Mouse (Mus musculus) cerebellum, adult 2 months (tissue): ENCODE results near the gene Sec11a. TPM values are rescaled to one million over a fixed set of nuclear protein-coding genes. Genes with fewer than 3 reads are reported as not detected.

ENCODE experiments used
- DNase-seq, 2 experiments: peaks; one replicate each; pipeline ENCODE4 v3.0.0; 2021
- H3K27ac ChIP-seq: fragments of 200-500 bp; 2 replicates; pipeline ENCODE4 v1.5.1; 2012; ENCODE audit warnings: low read length, control low read depth, inconsistent platforms; ENCODE audit not compliant: insufficient read depth
- H3K27me3 ChIP-seq: fragments of 200-500 bp; 2 replicates; pipeline ENCODE4 v1.6.1; 2012; ENCODE audit warnings: inconsistent platforms, mild to moderate bottlenecking, low read length, moderate library complexity; ENCODE audit not compliant: control insufficient read depth, insufficient read depth
- H3K4me1 ChIP-seq: fragments of 200-500 bp; 2 replicates; pipeline ENCODE4 v1.6.1; 2011; ENCODE audit warnings: low read length; ENCODE audit not compliant: control insufficient read depth, insufficient read depth
- H3K4me3 ChIP-seq: fragments of 200-500 bp; replicated peaks from 2 replicates; pipeline ENCODE3; 2011; ENCODE audit warnings: mild to moderate bottlenecking, low read depth, low read length, control low read depth; ENCODE audit not compliant: insufficient read depth
- CTCF ChIP-seq: fragments of 200-500 bp; IDR thresholded peaks from 2 replicates; pipeline ENCODE4 v1.5.1; 2011; ENCODE audit warnings: low read depth, mild to moderate bottlenecking, control low read depth, low read length, moderate library complexity, borderline replicate concordance; ENCODE audit not compliant: insufficient read depth
- POLR2A ChIP-seq: fragments of 200-500 bp; IDR thresholded peaks from 2 replicates; pipeline ENCODE4 v1.6.1; 2011; ENCODE audit warnings: low read length, control low read depth, borderline replicate concordance; ENCODE audit not compliant: insufficient read depth
- WGBS: fragments of 180-500 bp; shearing (Covaris S2); methylation state at CpG from one replicate; pipeline ENCODE4 v1.1.7; 2018; 5-methylcytosine and 5-hydroxymethylcytosine counted together
- polyA plus RNA-seq: library from polyadenylated mRNA; depleted of rRNA; stranded (reverse); fragments of >200 nt; gene quantifications from 2 replicates; pipeline ENCODE4 v1.2.3, GENCODE M21; 2012; rRNA removed

Gene Sec11a
- polyA plus RNA-seq, result 46.7 and 51.6 TPM in 2 replicates

DNA sequence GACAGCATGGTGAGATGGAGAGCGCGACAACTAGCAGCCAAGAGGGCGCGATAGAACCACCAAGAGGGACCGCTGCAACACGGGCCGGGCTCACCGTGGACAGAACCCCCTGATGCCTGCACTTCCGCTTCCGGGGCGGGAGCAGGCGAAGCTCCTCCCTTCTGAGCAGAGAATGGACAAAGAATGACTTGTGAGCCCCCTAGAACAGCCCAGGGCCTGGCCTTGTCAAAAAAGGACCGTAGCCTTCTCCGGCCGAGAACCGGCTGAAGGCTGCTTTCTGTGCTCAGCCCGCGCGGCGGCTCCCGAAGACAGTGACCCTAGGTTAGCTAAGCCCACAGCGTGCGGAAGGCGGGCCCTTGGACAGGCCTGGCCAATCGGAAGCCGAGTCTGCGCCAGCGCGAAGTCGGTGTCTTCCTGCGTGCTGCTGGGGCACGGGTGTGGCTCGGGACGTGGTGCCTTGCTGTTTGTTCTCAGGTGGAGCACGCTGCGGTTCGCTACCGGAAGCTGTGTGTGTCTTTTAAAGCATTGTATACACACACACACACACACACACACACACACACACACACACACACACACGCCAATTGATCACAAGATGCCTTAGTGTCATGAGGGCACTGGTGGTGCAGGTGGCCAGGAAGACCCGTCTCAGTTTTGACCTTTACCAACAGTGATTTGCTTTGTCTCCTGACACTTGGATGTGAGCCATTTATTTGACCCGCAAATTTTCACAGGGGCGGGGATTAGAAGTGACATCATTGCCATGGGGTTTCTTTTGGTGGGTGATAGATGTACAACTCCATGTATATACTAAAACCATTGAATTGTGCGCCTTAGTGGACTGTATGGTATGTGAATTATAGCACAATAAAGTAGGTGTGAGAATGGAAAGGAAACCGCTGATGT lies at the start of gene Sec11a:
Gene Sec11a (minus strand): TSS at position 336 of the 906 bp plus-strand sequence.
- peak within 1 kb of the TSS; percentile 91 for H3K27ac ChIP-seq
- TF ChIP-seq CTCF (no peak), POLR2A (peak; percentile 83)
- DNase-seq, result peak; percentile 96 to 98
- WGBS, result 2% methylated on average over 44 of the region's 44 CpGs
- peak within 1 kb of the TSS; percentile 77 for H3K4me3 ChIP-seq
- no peaks in the 10 kb centered on the region; the same call in 1 of the 2 replicates for H3K4me1 ChIP-seq
- no peaks in the 10 kb centered on the region for H3K27me3 ChIP-seq

DNA sequence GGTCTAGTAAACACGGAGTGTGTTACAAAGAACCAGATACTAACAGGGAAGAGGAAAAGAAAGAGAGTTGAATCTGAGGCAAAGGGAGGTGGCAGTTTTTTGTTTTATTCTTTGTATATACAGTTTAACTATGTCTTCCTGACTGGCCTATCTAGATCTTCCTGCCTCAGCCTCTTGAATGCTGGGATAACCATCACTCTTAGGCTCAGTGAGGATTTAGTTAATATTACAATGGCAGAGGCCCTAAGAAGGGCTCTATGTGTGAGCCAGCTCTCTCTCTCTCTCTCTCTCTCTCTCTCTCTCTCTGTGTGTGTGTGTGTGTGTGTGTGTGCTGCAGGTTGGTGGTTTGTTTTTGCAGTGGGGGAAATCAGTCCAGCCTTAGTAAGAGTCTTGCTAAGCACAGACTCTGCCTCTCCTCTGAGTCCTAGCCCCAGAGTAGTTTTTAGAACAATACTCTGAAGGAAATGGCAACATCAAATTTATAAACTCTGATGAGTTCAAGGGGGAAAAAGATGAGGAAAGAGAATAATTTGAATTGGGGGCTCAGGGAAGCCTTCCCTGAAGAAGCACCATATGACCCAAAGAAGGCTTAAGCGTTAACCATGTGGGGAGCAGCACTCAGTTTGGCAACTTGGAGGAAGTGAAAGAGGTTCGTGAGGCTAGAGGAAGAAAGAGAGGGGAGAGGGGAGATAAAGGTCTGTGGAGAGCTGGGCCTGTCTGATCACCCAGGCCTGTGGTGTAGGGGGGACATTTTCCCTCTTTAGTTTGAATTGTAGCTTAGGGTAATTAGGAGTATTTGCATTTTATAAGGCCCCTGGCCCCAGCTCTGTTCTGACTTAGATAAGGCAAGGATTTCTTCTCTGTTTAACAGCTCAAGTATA lies 47.9 kb upstream of the Sec11a start:
- no peak for TF ChIP-seq CTCF
- TF ChIP-seq POLR2A, result no peak
- no peak overlapping the region for H3K4me3 ChIP-seq
- DNase-seq, result no peak
- peaks cover 2% of the 10 kb centered on the region; the same call in 1 of the 2 replicates for H3K4me1 ChIP-seq
- H3K27ac ChIP-seq, result no peak overlapping the region
- no peaks in the 10 kb centered on the region for H3K27me3 ChIP-seq
- 44% methylated on average over 3 of the region's 3 CpGs for WGBS

GRCm38 (mm10) chr7:80994663-80995005 lies 47.1 kb upstream of the Sec11a start:
- DNase-seq, result no peak
- 4% methylated on average over 6 of the region's 6 CpGs for WGBS
- Histone ChIP-seq H3K4me1 (peaks cover 2% of the 10 kb centered on the region; the same call in 1 of the 2 replicates), H3K27me3 (no peaks in the 10 kb centered on the region), H3K27ac (peak overlapping the region; percentile 92; the same call in 1 of the 2 replicates), H3K4me3 (peak overlapping the region; percentile 99)
- no peak for TF ChIP-seq POLR2A
- no peak for TF ChIP-seq CTCF

- TF ChIP-seq CTCF, result no peak
- no peak for TF ChIP-seq POLR2A
- Histone ChIP-seq H3K4me1 (peaks cover 2% of the 10 kb centered on the region; the same call in 1 of the 2 replicates), H3K27me3 (no peaks in the 10 kb centered on the region), H3K27ac (peak overlapping the region; percentile 92), H3K4me3 (peak overlapping the region; percentile 99)
- DNase-seq, result peak; percentile 31 to 52
- WGBS, result under 1% methylated on average over 57 of the region's 58 CpGs
Observed at GRCm38 (mm10) chr7:80993834-80994662, 46.5 kb upstream of the Sec11a start.

GRCm38 (mm10) chr7:80992980-80993833 lies 45.6 kb upstream of the Sec11a start, which contains the start of gene Zfp592:
Zfp592 (plus strand) TSS chr7:80993681.
- peak within 1 kb of the TSS; percentile 99 for H3K4me3 ChIP-seq
- peak; percentile 2; the same call in 1 of the 2 replicates for TF ChIP-seq POLR2A
- no peak for TF ChIP-seq CTCF
- WGBS, result under 1% methylated on average over 96 of the region's 102 CpGs

GRCm38 (mm10) chr7:80992631-80992979 lies 45.0 kb upstream of the Sec11a start:
- Histone ChIP-seq H3K4me1 (peaks cover 2% of the 10 kb centered on the region; the same call in 1 of the 2 replicates), H3K27me3 (no peaks in the 10 kb centered on the region), H3K27ac (peak overlapping the region; percentile 87), H3K4me3 (peak overlapping the region; percentile 99)
- 0% methylated on average over 12 of the region's 12 CpGs for WGBS
- no peak for TF ChIP-seq POLR2A
- peak in 1 of 2 experiments; percentile 44 for DNase-seq

More at GRCm38 (mm10) chr7:80992980-80993833, 45.6 kb upstream of the Sec11a start, which contains the start of gene Zfp592:
- H3K4me1 ChIP-seq, result peaks cover 2% of the 10 kb centered on the region; the same call in 1 of the 2 replicates
- H3K27ac ChIP-seq, result peak within 1 kb of the TSS; percentile 92
- DNase-seq, result peak; percentile 86 to 87
- no peaks in the 10 kb centered on the region for H3K27me3 ChIP-seq
